Comparison of ENCODE assay signal across 10 mouse cellular contexts in the genomic region with DNA sequence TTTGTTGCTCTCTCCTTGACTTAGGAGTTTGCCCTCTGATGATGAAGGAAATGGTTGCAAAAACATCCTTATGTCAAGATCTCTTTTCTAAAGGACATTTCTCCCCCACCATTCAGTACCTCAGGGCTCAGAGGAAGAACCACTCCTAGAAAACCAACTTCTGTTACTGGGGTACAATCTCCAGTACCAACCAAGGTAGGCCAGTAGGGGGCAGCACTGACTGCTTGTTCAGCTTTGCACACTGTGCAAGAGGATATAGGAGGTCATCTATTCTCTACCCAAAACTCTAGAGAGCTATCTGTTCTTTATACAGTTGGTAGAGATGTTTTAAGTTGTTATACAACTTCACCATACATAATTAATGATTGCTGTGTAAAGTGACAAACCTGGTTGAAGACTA. TPM values are rescaled to one million over a fixed set of nuclear protein-coding genes. Genes with fewer than 3 reads are reported as not detected.
A peak's percentile ranks its signal among the peaks of the same experiment; 100 is the strongest.
DNase-seq lines count a peak whose midpoint lies in the region; ATAC-seq and TF ChIP-seq lines count a peak whose summit lies in the region.
"Had no signal": no experiment of that assay in that cellular context is flagged by ENCODE, and none has a peak within 500 bp of the region (broad histone marks: within the 10 kb centered on the region; RNA-seq: fewer than 3 reads in every experiment).

No protein-coding gene starts in this region.

- no peak overlapping the region for H3K27ac ChIP-seq in limb, embryonic 14.5 days (replicated peaks; ENCODE audit: low read depth, low read length)
- H3K27ac ChIP-seq: liver, embryonic 13.5 days had no signal

- H3K4me1 ChIP-seq in limb, embryonic 14.5 days (ENCODE audit: control insufficient read depth, insufficient read depth, low read length), result no peaks in the 10 kb centered on the region
- H3K4me1 ChIP-seq: liver, embryonic 13.5 days had no signal

- H3K4me3 ChIP-seq in limb, embryonic 14.5 days (replicated peaks; ENCODE audit: low read length), result no peak overlapping the region
- H3K4me3 ChIP-seq: liver, embryonic 13.5 days had no signal

- no peaks in the 10 kb centered on the region for H3K9me3 ChIP-seq in limb, embryonic 14.5 days (ENCODE audit: control insufficient read depth, low read length)
- H3K9me3 ChIP-seq: liver, embryonic 13.5 days had no signal

- ATAC-seq in limb, embryonic 14.5 days (ENCODE audit: low FRiP score, low read depth), result peak; percentile 55; the same call in 1 of the 2 replicates

- DNase-seq in right cerebral cortex, adult 18-20 months, result peak; percentile 39
- no peak for DNase-seq in right cerebral cortex, postnatal 36 days (ENCODE audit: low spot score in 2 of 2)
- peak; percentile 85 for DNase-seq in adrenal gland, postnatal 10 days
- DNase-seq in embryo, embryonic 11 days, result peak; percentile 65
- DNase-seq in induced T-regulatory cell, adult 2 months (ENCODE audit: low read depth), result peak; percentile 18
- peak; percentile 56 for DNase-seq in limb, embryonic 14.5 days (ENCODE audit: low spot score)
- DNase-seq in skeletal muscle tissue, adult 2 months (ENCODE audit: low read depth, low spot score), result peak; percentile 41
- DNase-seq in MN1 (ENCODE audit: low spot score), result no peak
- DNase-seq: liver, embryonic 13.5 days had no signal

- H3K36me3 ChIP-seq in limb, embryonic 14.5 days (ENCODE audit: control insufficient read depth, insufficient read depth, low read length), result peaks cover 37% of the 10 kb centered on the region
- H3K36me3 ChIP-seq: liver, embryonic 13.5 days had no signal

- H3K4me2 ChIP-seq in limb, embryonic 14.5 days (replicated peaks; ENCODE audit: low read depth, low read length, severe bottlenecking), result no peak overlapping the region
- H3K4me2 ChIP-seq: liver, embryonic 13.5 days had no signal

- H3K9ac ChIP-seq in limb, embryonic 14.5 days (ENCODE audit: low read depth, low read length, severe bottlenecking), result no peak overlapping the region
- H3K9ac ChIP-seq: liver, embryonic 13.5 days had no signal

- H3K27me3 ChIP-seq in limb, embryonic 14.5 days (ENCODE audit: control insufficient read depth, insufficient read depth, low read length), result no peaks in the 10 kb centered on the region
- H3K27me3 ChIP-seq: liver, embryonic 13.5 days had no signal

- no peak for TF ChIP-seq POLR2A in limb, embryonic 14.5 days (IDR thresholded peaks at IDR 0.05; ENCODE audit: borderline replicate concordance, extremely low read depth, insufficient read depth, insufficient read length)

RNA-seq across cellular contexts. Expression of gene Tbx18, which starts 22.9 kb away (rescaled TPM):
- 1 to 10 TPM; 3.5 to 3.7 TPM for total RNA-seq in adrenal gland, postnatal 10 days (2021)
- polyA plus RNA-seq in limb, embryonic 14.5 days (2012; rRNA removed), result 30.8 and 37.8 TPM in 2 replicates
- 15.6 and 19.7 TPM in 2 replicates for polyA plus RNA-seq in limb, embryonic 14.5 days (2014; fragmentation: Nextera tagmentation; extraction: Ambion mirVana)
- polyA plus RNA-seq: spleen, adult 2 months had no signal

Comparison
In these comparisons a context has a peak if more than half of its experiments do, and no peak if none do; other contexts are left out.
1. DNase-seq: peak in right cerebral cortex, adult 18-20 months (single experiment), adrenal gland, postnatal 10 days (single experiment), embryo, embryonic 11 days (single experiment), induced T-regulatory cell, adult 2 months (single experiment), limb, embryonic 14.5 days (single experiment) and skeletal muscle tissue, adult 2 months (single experiment); none in right cerebral cortex, postnatal 36 days (0 of 2) and MN1 (single experiment).